Mouse (Mus musculus) embryonic facial prominence, embryonic 15.5 days (tissue): Measurements from ENCODE around the gene Rnls. TPM values are rescaled to one million over a fixed set of nuclear protein-coding genes. Genes with fewer than 3 reads are reported as not detected.

Experiments used
- ATAC-seq: fragments of 200-750 bp; cut with Nextera tagmentation; 2 replicates; pipeline ENCODE4 v1.8.0; 2017; ENCODE audit warnings: low read depth, moderate TSS enrichment; ENCODE audit not compliant: insufficient number of reproducible peaks, low FRiP score, low TSS enrichment
- H3K27ac ChIP-seq: fragments of 300-500 bp; sonication (generic); replicated peaks from 2 replicates; pipeline ENCODE4 v1.5.1; 2015; ENCODE audit warnings: mild to moderate bottlenecking, inconsistent platforms
- H3K27me3 ChIP-seq: fragments of 300-500 bp; sonication (generic); 2 replicates; pipeline ENCODE4 v1.6.1; 2015; ENCODE audit warnings: inconsistent platforms
- H3K36me3 ChIP-seq: fragments of 300-500 bp; sonication (generic); 2 replicates; pipeline ENCODE4 v1.6.1; 2015; ENCODE audit warnings: mild to moderate bottlenecking, inconsistent platforms
- H3K4me1 ChIP-seq: fragments of 300-500 bp; sonication (generic); 2 replicates; pipeline ENCODE4 v1.6.1; 2015; ENCODE audit warnings: inconsistent platforms
- H3K4me2 ChIP-seq: fragments of 300-500 bp; sonication (generic); replicated peaks from 2 replicates; pipeline ENCODE4 v1.6.1; 2015; ENCODE audit warnings: mild to moderate bottlenecking, inconsistent platforms
- H3K4me3 ChIP-seq: fragments of 300-500 bp; sonication (generic); replicated peaks from 2 replicates; pipeline ENCODE4 v1.5.1; 2015; ENCODE audit warnings: mild to moderate bottlenecking, inconsistent platforms
- H3K9ac ChIP-seq: fragments of 300-500 bp; sonication (generic); 2 replicates; pipeline ENCODE4 v1.6.1; 2015; ENCODE audit warnings: inconsistent platforms
- H3K9me3 ChIP-seq: fragments of 300-500 bp; sonication (generic); replicated peaks from 2 replicates; pipeline ENCODE4 v1.6.1; 2016; ENCODE audit warnings: inconsistent platforms
- WGBS: fragments of 180-500 bp; shearing (Covaris S2); methylation state at CpG from one replicate; pipeline ENCODE4 v1.1.7; 2015; 5-methylcytosine and 5-hydroxymethylcytosine counted together
- polyA plus RNA-seq: library from polyadenylated mRNA; unstranded; fragments of >200 nt; fragmentation: Nextera tagmentation; extraction: Ambion mirVana; gene quantifications from 2 replicates; pipeline ENCODE4 v1.2.1, GENCODE M21; 2015

The Rnls gene
- polyA plus RNA-seq, 1 experiment from 2014 or later = 8.2 TPM

- Histone ChIP-seq H3K27me3 (0 out of 2 replicates have a peak, but pooled peaks cover 4% of the 10 kb centered on the region), H3K9me3 (no peaks in the 10 kb centered on the region), H3K36me3 (no peaks in the 10 kb centered on the region), H3K4me1 (peaks cover 27% of the 10 kb centered on the region), H3K27ac (no peak overlapping the region), H3K4me3 (no peak overlapping the region), H3K9ac (no peak overlapping the region), H3K4me2 (no peak overlapping the region; the same call in 1 of the 2 replicates)
- ATAC-seq = no peak
- WGBS = 29% methylated on average over 5 of the region's 5 CpGs
These were observed 168.3 kb downstream of the Rnls start for GRCm38 (mm10) chr19:33223766-33224165.

GRCm38 (mm10) chr19:33223276-33223675 lies 168.8 kb downstream of the Rnls start:
- WGBS = 42% methylated on average over 6 of the region's 6 CpGs
- Histone ChIP-seq H3K27ac (no peak overlapping the region), H3K9ac (no peak overlapping the region), H3K9me3 (no peaks in the 10 kb centered on the region), H3K36me3 (no peaks in the 10 kb centered on the region), H3K4me1 (peaks cover 27% of the 10 kb centered on the region), H3K4me2 (no peak overlapping the region), H3K27me3 (0 out of 2 replicates have a peak, but pooled peaks cover 4% of the 10 kb centered on the region), H3K4me3 (no peak overlapping the region)
- ATAC-seq = no peak

DNA sequence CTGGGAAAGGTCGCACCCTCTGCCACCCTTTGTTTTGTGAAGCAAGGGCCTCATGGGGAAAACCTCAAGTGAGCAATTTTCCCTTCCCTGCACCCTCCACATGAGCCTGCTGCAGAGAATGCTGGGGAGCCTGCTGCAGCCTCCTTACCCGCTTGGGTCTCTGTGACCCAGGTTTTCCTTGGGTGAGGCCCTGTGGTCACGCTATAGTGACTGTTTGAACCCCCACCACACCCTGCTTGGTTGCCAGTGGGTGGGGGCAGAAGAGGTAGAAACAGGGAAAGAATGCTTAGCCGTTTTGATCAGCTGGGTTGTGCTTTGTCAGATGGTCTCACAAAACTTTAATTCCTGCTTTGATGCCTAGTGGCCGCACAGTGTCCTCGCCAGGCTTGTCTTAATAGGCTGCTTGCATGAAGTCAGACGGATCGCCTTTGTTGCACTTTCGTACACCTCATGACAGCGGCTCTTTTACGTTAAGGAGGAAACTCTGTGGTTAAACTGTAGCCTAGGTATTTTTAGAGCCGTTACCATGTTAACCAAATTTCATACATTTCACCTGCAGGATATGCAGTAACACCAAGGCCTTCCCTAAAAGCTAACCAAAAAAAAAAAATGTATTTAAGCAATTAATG lies 169.4 kb downstream of the Rnls start:
- H3K4me2 ChIP-seq = no peak overlapping the region
- H3K27me3 ChIP-seq = 0 out of 2 replicates have a peak, but pooled peaks cover 4% of the 10 kb centered on the region
- H3K9ac ChIP-seq = no peak overlapping the region
- peaks cover 27% of the 10 kb centered on the region for H3K4me1 ChIP-seq
- H3K36me3 ChIP-seq = no peaks in the 10 kb centered on the region
- 63% methylated on average over 12 of the region's 12 CpGs for WGBS
- H3K27ac ChIP-seq = no peak overlapping the region
- ATAC-seq = no peak
- H3K4me3 ChIP-seq = no peak overlapping the region
- no peaks in the 10 kb centered on the region for H3K9me3 ChIP-seq

- Histone ChIP-seq H3K4me2 (no peak overlapping the region), H3K9ac (no peak overlapping the region), H3K9me3 (no peaks in the 10 kb centered on the region), H3K4me1 (peaks cover 5% of the 10 kb centered on the region), H3K27ac (no peak overlapping the region), H3K4me3 (no peak overlapping the region), H3K27me3 (0 out of 2 replicates have a peak, but pooled peaks cover 4% of the 10 kb centered on the region), H3K36me3 (no peaks in the 10 kb centered on the region)
- 85% methylated on average over 6 of the region's 6 CpGs for WGBS
- ATAC-seq = no peak
These were observed 174.2 kb downstream of the Rnls start for GRCm38 (mm10) chr19:33217791-33218300.

DNA sequence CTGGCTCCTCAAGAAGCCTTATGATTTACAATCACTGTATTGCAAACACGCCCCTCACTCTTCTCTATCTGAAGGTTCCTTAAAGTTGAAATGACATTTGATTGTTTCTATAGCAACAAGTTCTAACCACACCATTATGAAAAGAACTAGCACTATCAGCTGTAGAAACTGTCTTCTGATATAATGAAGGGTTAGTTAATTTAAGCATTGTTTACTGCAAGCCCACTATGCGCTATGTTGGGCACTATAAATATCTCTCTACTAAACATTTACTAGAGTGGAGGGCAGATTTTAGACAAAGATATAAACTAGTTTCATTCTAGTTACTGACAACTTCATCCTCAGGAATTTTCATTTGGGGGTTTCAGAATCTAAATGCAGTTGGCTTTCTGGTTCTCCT lies 182.4 kb downstream of the Rnls start:
- 86% methylated on average over 2 of the region's 2 CpGs for WGBS
- Histone ChIP-seq H3K9me3 (no peaks in the 10 kb centered on the region), H3K4me2 (no peak overlapping the region), H3K4me1 (0 out of 2 replicates have a peak, but pooled peaks cover 2% of the 10 kb centered on the region), H3K36me3 (no peaks in the 10 kb centered on the region), H3K27ac (no peak overlapping the region), H3K27me3 (no peaks in the 10 kb centered on the region), H3K4me3 (no peak overlapping the region), H3K9ac (no peak overlapping the region)
- no peak for ATAC-seq

- no peak for ATAC-seq
- Histone ChIP-seq H3K36me3 (no peaks in the 10 kb centered on the region), H3K27me3 (no peaks in the 10 kb centered on the region), H3K4me2 (no peak overlapping the region), H3K27ac (no peak overlapping the region), H3K4me1 (0 out of 2 replicates have a peak, but pooled peaks cover 2% of the 10 kb centered on the region), H3K9me3 (no peaks in the 10 kb centered on the region), H3K9ac (no peak overlapping the region), H3K4me3 (no peak overlapping the region)
- WGBS = 21% methylated on average over 1 of the region's 1 CpGs
These were observed 184.1 kb downstream of the Rnls start for GRCm38 (mm10) chr19:33207991-33208390.

- 0 out of 2 replicates have a peak, but pooled peaks cover 2% of the 10 kb centered on the region for H3K4me1 ChIP-seq
- no peaks in the 10 kb centered on the region for H3K9me3 ChIP-seq
- H3K9ac ChIP-seq = no peak overlapping the region
- H3K4me2 ChIP-seq = no peak overlapping the region
- ATAC-seq = no peak
- H3K27me3 ChIP-seq = no peaks in the 10 kb centered on the region
- no peak overlapping the region for H3K4me3 ChIP-seq
- WGBS = 74% methylated on average over 2 of the region's 2 CpGs
- H3K36me3 ChIP-seq = no peaks in the 10 kb centered on the region
- no peak overlapping the region for H3K27ac ChIP-seq
These were observed 186.7 kb downstream of the Rnls start for GRCm38 (mm10) chr19:33205389-33205788.

GRCm38 (mm10) chr19:33202422-33202821 lies 189.7 kb downstream of the Rnls start:
- Histone ChIP-seq H3K27me3 (no peaks in the 10 kb centered on the region), H3K9me3 (no peaks in the 10 kb centered on the region), H3K9ac (no peak overlapping the region), H3K27ac (no peak overlapping the region), H3K36me3 (no peaks in the 10 kb centered on the region), H3K4me1 (no peaks in the 10 kb centered on the region), H3K4me2 (no peak overlapping the region), H3K4me3 (no peak overlapping the region)
- WGBS = 61% methylated on average over 6 of the region's 6 CpGs
- no peak for ATAC-seq

- no peak overlapping the region for H3K9ac ChIP-seq
These were observed 190.9 kb downstream of the Rnls start for GRCm38 (mm10) chr19:33201181-33201580.

DNA sequence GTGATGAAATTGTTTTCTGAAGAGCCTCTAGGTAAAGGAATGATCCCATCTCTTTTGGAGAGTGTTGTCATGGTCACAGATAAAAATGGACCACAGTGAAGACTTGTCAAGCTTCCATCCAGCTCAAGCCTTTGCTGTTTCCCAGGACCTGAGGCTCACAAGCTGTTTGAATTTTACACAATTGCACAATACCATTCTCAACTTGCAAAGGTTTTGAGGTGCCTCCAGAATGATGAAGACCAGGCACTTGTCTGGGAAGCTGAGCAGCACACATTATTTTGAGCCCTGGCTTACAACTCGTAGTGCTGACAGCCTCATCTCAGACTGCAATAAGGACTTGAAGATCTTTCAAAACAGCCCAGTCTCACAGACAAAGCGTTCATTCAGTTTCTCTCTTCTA lies 200.0 kb downstream of the Rnls start:
- Histone ChIP-seq H3K4me1 (no peaks in the 10 kb centered on the region), H3K9me3 (no peaks in the 10 kb centered on the region), H3K9ac (no peak overlapping the region), H3K27me3 (no peaks in the 10 kb centered on the region), H3K36me3 (no peaks in the 10 kb centered on the region), H3K27ac (no peak overlapping the region), H3K4me2 (no peak overlapping the region), H3K4me3 (no peak overlapping the region)
- ATAC-seq = no peak
- WGBS = 44% methylated on average over 2 of the region's 2 CpGs

More at GRCm38 (mm10) chr19:33201181-33201580, 190.9 kb downstream of the Rnls start:
- Histone ChIP-seq H3K27me3 (no peaks in the 10 kb centered on the region), H3K4me1 (no peaks in the 10 kb centered on the region), H3K9me3 (no peaks in the 10 kb centered on the region), H3K4me3 (no peak overlapping the region), H3K27ac (no peak overlapping the region), H3K4me2 (no peak overlapping the region), H3K36me3 (no peaks in the 10 kb centered on the region)
- WGBS = 53% methylated on average over 4 of the region's 4 CpGs
- no peak for ATAC-seq

- no peak for ATAC-seq
- Histone ChIP-seq H3K9me3 (no peaks in the 10 kb centered on the region), H3K4me2 (no peak overlapping the region), H3K9ac (no peak overlapping the region), H3K4me1 (no peaks in the 10 kb centered on the region), H3K36me3 (no peaks in the 10 kb centered on the region), H3K27me3 (no peaks in the 10 kb centered on the region), H3K4me3 (no peak overlapping the region), H3K27ac (no peak overlapping the region)
- WGBS = 62% methylated on average over 1 of the region's 1 CpGs
These were observed 203.3 kb downstream of the Rnls start for GRCm38 (mm10) chr19:33188766-33189165.

- no peak overlapping the region for H3K27ac ChIP-seq
These were observed 212.5 kb downstream of the Rnls start for GRCm38 (mm10) chr19:33179595-33179994.

More at GRCm38 (mm10) chr19:33179595-33179994, 212.5 kb downstream of the Rnls start:
- Histone ChIP-seq H3K4me2 (no peak overlapping the region), H3K4me1 (no peaks in the 10 kb centered on the region), H3K9me3 (no peaks in the 10 kb centered on the region), H3K36me3 (no peaks in the 10 kb centered on the region), H3K4me3 (no peak overlapping the region), H3K9ac (no peak overlapping the region), H3K27me3 (no peaks in the 10 kb centered on the region)
- ATAC-seq = no peak
- WGBS = 47% methylated on average over 5 of the region's 5 CpGs
